Mouse (Mus musculus): ENCODE measurements around the gene Dsel.

Dsel gene

DNA sequence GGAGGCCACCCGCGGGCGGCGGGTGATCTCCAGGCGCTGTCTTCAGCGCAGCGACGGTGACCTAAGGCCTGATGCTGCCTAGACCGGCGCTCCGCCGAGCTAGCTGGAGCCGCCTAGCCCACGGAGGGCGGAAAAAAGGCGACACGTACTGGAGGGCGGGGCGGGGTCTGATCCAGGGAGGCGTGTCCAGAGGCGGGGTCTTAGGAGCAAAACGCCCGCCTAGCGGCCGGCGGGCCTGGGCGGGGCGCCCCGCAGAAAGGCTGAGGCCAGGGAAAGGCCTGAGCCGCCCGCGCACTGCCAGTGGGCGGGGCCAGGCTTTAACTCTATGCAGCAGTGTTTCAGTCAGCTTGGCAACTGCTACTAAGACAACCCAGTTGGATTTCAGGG lies at the start of gene Dsel:
Gene Dsel (minus strand): TSS at position 140 of the 387 bp plus-strand sequence.
- in situ Hi-C loops (cut with MboI; ENCODE audit: unreplicated experiment in 2 of 2) = no loop called here

GRCm38 (mm10) chr1:111911424-111911823 lies 46.7 kb upstream of the Dsel start:
- in situ Hi-C loops (cut with MboI; ENCODE audit: unreplicated experiment in 2 of 2) = no loop called here

DNA sequence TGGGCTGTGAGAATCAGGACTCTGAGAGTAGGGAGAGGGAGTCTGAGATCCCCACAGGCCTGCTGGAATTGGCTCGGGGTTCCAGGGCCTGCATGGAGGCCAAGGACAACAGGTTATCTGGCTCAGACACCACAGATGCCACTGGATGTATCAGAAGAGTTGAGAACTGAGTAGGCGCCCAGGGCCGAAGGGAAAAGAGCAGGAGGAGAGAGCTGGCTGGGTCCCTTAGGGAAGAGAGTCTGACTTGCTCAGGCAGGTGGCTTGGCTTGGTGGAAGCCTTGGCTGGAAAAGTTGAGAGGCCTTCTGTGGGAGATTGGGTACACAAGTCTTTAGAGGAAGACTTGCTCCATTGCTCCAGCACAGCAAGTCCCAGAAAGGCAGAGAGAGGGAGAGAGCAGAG lies 18.6 kb upstream of the Dsel start:
- in situ Hi-C loops (cut with MboI; ENCODE audit: unreplicated experiment in 2 of 2) = no loop called here

DNA sequence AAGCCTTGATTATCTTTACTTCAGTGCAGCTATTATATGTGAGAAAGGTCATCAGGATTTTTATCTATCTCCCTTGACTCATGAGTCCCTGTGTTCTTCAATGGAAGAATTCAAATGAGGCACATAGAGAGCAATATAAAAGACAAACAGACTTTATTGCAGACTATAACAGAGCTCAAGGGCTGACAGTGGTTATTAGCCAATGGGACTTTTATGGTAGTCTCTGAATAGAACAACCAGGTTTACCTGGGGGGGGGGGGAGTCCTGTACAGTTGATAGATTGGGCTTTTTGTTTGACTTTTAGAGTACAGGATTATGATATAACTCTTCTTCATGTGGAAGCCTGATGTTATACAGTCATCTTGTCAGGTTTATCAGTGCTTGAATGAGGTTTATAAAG lies 11.1 kb upstream of the Dsel start:
- in situ Hi-C loops (cut with MboI; ENCODE audit: unreplicated experiment in 2 of 2) = no loop called here

GRCm38 (mm10) chr1:111873196-111873595 lies 8.5 kb upstream of the Dsel start:
- in situ Hi-C loops (cut with MboI; ENCODE audit: unreplicated experiment in 2 of 2) = no loop called here

DNA sequence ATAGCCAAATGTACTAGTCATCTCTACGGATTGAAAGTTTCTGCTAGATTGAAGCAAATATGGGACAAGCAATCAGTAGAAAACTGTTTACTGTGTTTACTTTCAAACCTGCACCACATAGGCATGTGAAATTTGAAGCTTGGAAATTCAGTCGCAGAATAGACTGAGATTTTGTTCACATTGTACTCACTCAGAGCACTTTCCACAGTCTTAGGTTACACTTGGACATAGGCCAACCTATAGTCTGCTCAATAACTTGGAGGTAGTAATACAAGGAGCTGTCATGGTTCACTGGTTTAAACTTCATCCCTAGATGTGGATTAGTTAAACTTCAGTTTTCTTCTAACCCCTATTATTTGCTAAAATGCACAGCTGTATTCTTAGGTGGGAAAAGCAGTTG lies 749 bp upstream of the Dsel start:
- in situ Hi-C loops (cut with MboI; ENCODE audit: unreplicated experiment in 2 of 2) = no loop called here

- in situ Hi-C loops (cut with MboI; ENCODE audit: unreplicated experiment in 2 of 2) = no loop called here
These were observed 497 bp downstream of the Dsel start for GRCm38 (mm10) chr1:111864063-111864778.

DNA sequence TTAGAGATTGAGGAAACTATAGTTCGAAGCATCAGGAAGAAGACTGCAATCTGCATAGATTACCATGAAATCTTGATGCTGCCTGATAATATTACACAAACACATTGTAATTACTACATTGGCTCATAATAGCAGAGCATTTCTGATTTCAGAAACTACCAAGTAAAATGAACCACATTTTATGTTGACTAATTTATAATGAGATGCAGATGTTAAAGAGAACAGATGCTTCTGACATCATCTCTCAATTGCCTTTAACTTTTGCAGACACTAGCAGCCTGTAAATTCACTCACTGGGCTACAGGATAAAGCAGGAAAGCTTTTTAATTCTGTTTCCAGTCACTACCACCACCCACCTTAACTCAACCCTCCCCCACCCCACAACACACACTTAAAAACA lies 6.9 kb downstream of the Dsel start:
- in situ Hi-C loops (cut with MboI; ENCODE audit: unreplicated experiment in 2 of 2) = no loop called here

GRCm38 (mm10) chr1:111852439-111852838 lies 12.3 kb downstream of the Dsel start:
- in situ Hi-C loops (cut with MboI; ENCODE audit: unreplicated experiment in 2 of 2) = no loop called here

- in situ Hi-C loops (cut with MboI; ENCODE audit: unreplicated experiment in 2 of 2) = no loop called here
These were observed 31.0 kb downstream of the Dsel start for GRCm38 (mm10) chr1:111833583-111834225.

Data from v-Abl transformed pro-B cells (cell line).